Comparison of ENCODE assay signal across 8 mouse cellular contexts in the genomic region with DNA sequence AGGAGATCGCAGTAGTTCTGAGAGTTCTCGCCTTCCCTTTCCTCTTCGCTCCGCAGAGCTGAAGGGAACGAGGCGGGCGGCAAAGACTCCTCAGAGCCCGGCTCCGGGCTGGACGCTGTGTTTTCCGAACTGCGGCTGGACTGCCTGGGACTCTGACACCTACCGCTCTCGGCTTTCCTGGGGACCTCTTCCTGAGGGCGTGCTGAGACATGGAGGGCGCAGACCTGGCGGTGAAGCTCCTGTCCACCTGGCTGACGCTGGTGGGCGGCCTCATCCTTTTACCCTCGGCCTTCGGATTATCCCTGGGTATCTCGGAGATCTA. TPM values are rescaled to one million over a fixed set of nuclear protein-coding genes. Genes with fewer than 3 reads are reported as not detected.
DNase-seq lines count a peak whose midpoint lies in the region; ATAC-seq and TF ChIP-seq lines count a peak whose summit lies in the region.

No protein-coding gene starts in this region.

- no peak for DNase-seq in heart, postnatal 25 days (ENCODE audit: low spot score)
- no peak for DNase-seq in CH12.LX (ENCODE audit: extremely low read depth)
- no peak for DNase-seq in gastrocnemius, postnatal 14 days
- DNase-seq in layer of hippocampus, adult 9-11 months, result no peak
- no peak for DNase-seq in cerebellum, adult 8-10 months

- peak overlapping the region; percentile 92 for H3K4me2 ChIP-seq in heart, embryonic 15.5 days
- H3K4me2 ChIP-seq in CH12.LX (ENCODE audit: insufficient read depth, low read depth, poor library complexity, severe bottlenecking), result peak overlapping the region; percentile 66
- H3K4me2 ChIP-seq in forebrain, embryonic 13.5 days, result peak overlapping the region; percentile 95
- peak overlapping the region; percentile 64 for H3K4me2 ChIP-seq in liver, embryonic 15.5 days

- no peaks in the 10 kb centered on the region for H3K79me2 ChIP-seq in CH12.LX (replicated peaks; ENCODE audit: control insufficient read depth, extremely low read depth, insufficient read depth, poor library complexity, severe bottlenecking)

- under 1% methylated on average over 22 of the region's 22 CpGs for WGBS in heart, embryonic 15.5 days
- WGBS in forebrain, embryonic 13.5 days, result under 1% methylated on average over 22 of the region's 22 CpGs
- WGBS in liver, embryonic 15.5 days (ENCODE audit: insufficient replicate concordance), result 1% methylated on average over 22 of the region's 22 CpGs

- no peaks in the 10 kb centered on the region for H3K27me3 ChIP-seq in heart, embryonic 15.5 days
- peaks cover 21% of the 10 kb centered on the region for H3K27me3 ChIP-seq in CH12.LX (replicated peaks)
- H3K27me3 ChIP-seq in forebrain, embryonic 13.5 days, result peaks cover 52% of the 10 kb centered on the region
- H3K27me3 ChIP-seq in liver, embryonic 15.5 days, result peaks cover 59% of the 10 kb centered on the region

- peak overlapping the region; percentile 85 for H3K9ac ChIP-seq in heart, embryonic 15.5 days
- H3K9ac ChIP-seq in CH12.LX (ENCODE audit: insufficient read depth, low read depth), result peak overlapping the region; percentile 60
- peak overlapping the region; percentile 66 for H3K9ac ChIP-seq in forebrain, embryonic 13.5 days
- peak overlapping the region; percentile 25; the same call in 1 of the 2 replicates for H3K9ac ChIP-seq in liver, embryonic 15.5 days

- TF ChIP-seq RAD21 in CH12.LX (IDR thresholded peaks at IDR 0.05; ENCODE audit: low read depth, low read length), result no peak

- no peak for TF ChIP-seq CTCF in CH12.LX (conservative IDR thresholded peaks at IDR 0.05 in 1 of 2, IDR thresholded peaks at IDR 0.05 in 1 of 2; ENCODE audit: low read depth in 2 of 2, low read length in 2 of 2)

- intact Hi-C loops in heart, postnatal 25 days (cut with DNase I), result no loop called here
- intact Hi-C loops in gastrocnemius, postnatal 14 days (cut with DNase I; ENCODE audit: low total_unique reads), result no loop called here

- TF ChIP-seq POLR2A in CH12.LX (IDR thresholded peaks at IDR 0.05; ENCODE audit: low read depth, low read length), result no peak

- H3K27ac ChIP-seq in heart, embryonic 15.5 days, result peak overlapping the region; percentile 95
- no peak overlapping the region for H3K27ac ChIP-seq in CH12.LX (ENCODE audit: insufficient read depth, low read depth)
- H3K27ac ChIP-seq in forebrain, embryonic 13.5 days, result no peak overlapping the region
- no peak overlapping the region; the same call in 1 of the 2 replicates for H3K27ac ChIP-seq in liver, embryonic 15.5 days (replicated peaks)

- no peaks in the 10 kb centered on the region; the same call in 1 of the 2 replicates for H3K9me3 ChIP-seq in heart, embryonic 15.5 days (replicated peaks)
- H3K9me3 ChIP-seq in CH12.LX (replicated peaks; ENCODE audit: low read length), result peaks cover 10% of the 10 kb centered on the region
- no peaks in the 10 kb centered on the region; the same call in 1 of the 2 replicates for H3K9me3 ChIP-seq in forebrain, embryonic 13.5 days (replicated peaks)
- no peaks in the 10 kb centered on the region for H3K9me3 ChIP-seq in liver, embryonic 15.5 days (replicated peaks)

- dilution Hi-C loops in CH12.LX (cut with MboI; ENCODE audit: extremely low pct_ligation_motif_present, extremely low pct_unique_long_range_greater_than_20kb, low sequenced_read_pairs), result no loop called here

- H3K4me1 ChIP-seq in heart, embryonic 15.5 days (replicated peaks), result peaks cover 6% of the 10 kb centered on the region; the same call in 1 of the 2 replicates
- H3K4me1 ChIP-seq in CH12.LX (ENCODE audit: control insufficient read depth in 1 of 2, insufficient read depth in 2 of 2), result peaks cover 0 to 11% of the 10 kb centered on the region in 2 experiments; a peak in 3 of 4 replicates
- peaks cover 17% of the 10 kb centered on the region for H3K4me1 ChIP-seq in forebrain, embryonic 13.5 days
- H3K4me1 ChIP-seq in liver, embryonic 15.5 days (replicated peaks), result peaks cover 23% of the 10 kb centered on the region

- no peak for TF ChIP-seq EP300 in CH12.LX (IDR thresholded peaks at IDR 0.05; ENCODE audit: low read length)

- peak overlapping the region; percentile 82 for H3K4me3 ChIP-seq in heart, embryonic 15.5 days
- peak overlapping the region; percentile 55 to 72 (median 69) for H3K4me3 ChIP-seq in CH12.LX (replicated peaks in 1 of 3; ENCODE audit: low read depth in 2 of 3, low read length in 2 of 3, poor library complexity in 1 of 3)
- peak overlapping the region; percentile 54 for H3K4me3 ChIP-seq in forebrain, embryonic 13.5 days
- H3K4me3 ChIP-seq in liver, embryonic 15.5 days (replicated peaks), result peak overlapping the region; percentile 59

- H3K36me3 ChIP-seq in heart, embryonic 15.5 days, result peaks cover 4% of the 10 kb centered on the region; the same call in 1 of the 2 replicates
- no peaks in the 10 kb centered on the region for H3K36me3 ChIP-seq in CH12.LX (replicated peaks in 1 of 2; ENCODE audit: control insufficient read depth in 1 of 2, insufficient read depth in 1 of 2, low read length in 1 of 2)
- H3K36me3 ChIP-seq in forebrain, embryonic 13.5 days (ENCODE audit: poor library complexity, severe bottlenecking), result no peaks in the 10 kb centered on the region
- H3K36me3 ChIP-seq in liver, embryonic 15.5 days (replicated peaks), result no peaks in the 10 kb centered on the region

- peak; percentile 40; the same call in 1 of the 2 replicates for ATAC-seq in heart, embryonic 15.5 days (replicated peaks; ENCODE audit: insufficient number of reproducible peaks, insufficient read depth, low FRiP score, low read depth)
- 0 out of 2 replicates have a peak, but pooled peaks have one; percentile 3 for ATAC-seq in forebrain, embryonic 13.5 days
- peak; percentile 26; the same call in 1 of the 2 replicates for ATAC-seq in liver, embryonic 15.5 days (ENCODE audit: insufficient read depth)

- in situ Hi-C loops in CH12.LX (cut with MboI; ENCODE audit: low pct_ligation_motif_present, low pct_unique_long_range_greater_than_20kb, low sequenced_read_pairs), result loop anchor here (5.0 kb wide), 1 partner anchor 66 kb away; no protein-coding TSS in a partner anchor

TF ChIP-seq in CH12.LX, 34 proteins besides CTCF, POLR2A, EP300 and RAD21:
- no peak for TF ChIP-seq SMC3 (IDR thresholded peaks at IDR 0.05; ENCODE audit: low read depth, low read length)
- TF ChIP-seq RCOR1 (conservative IDR thresholded peaks at IDR 0.05; ENCODE audit: low read depth, low read length), result no peak
- TF ChIP-seq BHLHE40 (IDR thresholded peaks at IDR 0.05; ENCODE audit: low read depth, low read length), result no peak
- no peak for TF ChIP-seq JUN (IDR thresholded peaks at IDR 0.05; ENCODE audit: insufficient read depth, low read depth, low read length)
- TF ChIP-seq MYC (IDR thresholded peaks at IDR 0.05; ENCODE audit: low read depth, low read length), result no peak
- no peak for TF ChIP-seq UBTF (IDR thresholded peaks at IDR 0.05; ENCODE audit: low read depth, low read length)
TF ChIP-seq in CH12.LX: peak in this region for 0.

RNA-seq across cellular contexts. Expression of a gene that starts 1.0 kb away (rescaled TPM):
- 14.3 and 15.5 TPM in 2 replicates for polyA plus RNA-seq in heart, embryonic 15.5 days (2015; fragmentation: Nextera tagmentation; extraction: Ambion mirVana)
- total RNA-seq in heart, postnatal 25 days (2021), result 10 to 100 TPM; 24.4 to 25.2 TPM
- total RNA-seq in CH12.LX (2012; rRNA removed), result 0.46 and 0.68 TPM in 2 replicates
- 1.5 TPM in 2 replicates for total RNA-seq in CH12.LX (2014; rRNA removed)
- polyA plus RNA-seq in CH12.LX (2012; ENCODE audit: insufficient read length, low read depth), result 1.2 TPM in 2 replicates
- polyA plus RNA-seq in forebrain, embryonic 13.5 days (2015; fragmentation: Nextera tagmentation; extraction: Ambion mirVana), result 0.30 and 0.81 TPM in 2 replicates
- polyA plus RNA-seq in liver, embryonic 15.5 days (2015; fragmentation: Nextera tagmentation; extraction: Ambion mirVana), result 3.4 and 4.2 TPM in 2 replicates
- total RNA-seq in gastrocnemius, postnatal 14 days (2021), result 1 to 10 TPM; 3.9 to 4.6 TPM

RNA-seq across cellular contexts. Expression of a gene that starts 25.8 kb away (rescaled TPM):
- polyA plus RNA-seq in heart, embryonic 15.5 days (2015; fragmentation: Nextera tagmentation; extraction: Ambion mirVana), result 31.2 and 33.9 TPM in 2 replicates
- total RNA-seq in heart, postnatal 25 days (2021), result 10 to 100 TPM in 1 of 2 experiments, 1 to 10 TPM in 1; 9.9 to 10.1 TPM
- 13.4 and 19.0 TPM in 2 replicates for total RNA-seq in CH12.LX (2012; rRNA removed)
- 34.9 and 40.0 TPM in 2 replicates for total RNA-seq in CH12.LX (2014; rRNA removed)
- 29.3 and 30.9 TPM in 2 replicates for polyA plus RNA-seq in CH12.LX (2012; ENCODE audit: insufficient read length, low read depth)
- polyA plus RNA-seq in forebrain, embryonic 13.5 days (2015; fragmentation: Nextera tagmentation; extraction: Ambion mirVana), result 24.9 and 25.8 TPM in 2 replicates
- polyA plus RNA-seq in liver, embryonic 15.5 days (2015; fragmentation: Nextera tagmentation; extraction: Ambion mirVana), result 14.1 and 14.9 TPM in 2 replicates
- 1 to 10 TPM; 5.3 to 5.7 TPM for total RNA-seq in gastrocnemius, postnatal 14 days (2021)

RNA-seq across cellular contexts. Expression of a gene that starts 48.1 kb away (rescaled TPM):
- polyA plus RNA-seq in heart, embryonic 15.5 days (2015; fragmentation: Nextera tagmentation; extraction: Ambion mirVana), result 121 and 134 TPM in 2 replicates
- total RNA-seq in heart, postnatal 25 days (2021), result 10 to 100 TPM; 73.2 to 85.1 TPM
- total RNA-seq in CH12.LX (2012; rRNA removed) (87.2 and 121 TPM in 2 replicates), CH12.LX (2014; rRNA removed) (111 and 141 TPM in 2 replicates)
- polyA plus RNA-seq in CH12.LX (2012; ENCODE audit: insufficient read length, low read depth), result 185 and 216 TPM in 2 replicates
- 168 and 195 TPM in 2 replicates for polyA plus RNA-seq in forebrain, embryonic 13.5 days (2015; fragmentation: Nextera tagmentation; extraction: Ambion mirVana)
- 101 and 122 TPM in 2 replicates for polyA plus RNA-seq in liver, embryonic 15.5 days (2015; fragmentation: Nextera tagmentation; extraction: Ambion mirVana)
- 10 to 100 TPM; 72.2 to 76.4 TPM for total RNA-seq in gastrocnemius, postnatal 14 days (2021)

RNA-seq across cellular contexts. Expression of a gene that starts 48.2 kb away (rescaled TPM):
- 9.2 and 9.5 TPM in 2 replicates for polyA plus RNA-seq in heart, embryonic 15.5 days (2015; fragmentation: Nextera tagmentation; extraction: Ambion mirVana)
- total RNA-seq in heart, postnatal 25 days (2021), result 1 to 10 TPM; 2.4 to 5.5 TPM
- 12.1 and 19.6 TPM in 2 replicates for total RNA-seq in CH12.LX (2012; rRNA removed)
- total RNA-seq in CH12.LX (2014; rRNA removed), result 13.1 and 15.7 TPM in 2 replicates
- polyA plus RNA-seq in CH12.LX (2012; ENCODE audit: insufficient read length, low read depth), result 24.3 and 31.4 TPM in 2 replicates
- polyA plus RNA-seq in forebrain, embryonic 13.5 days (2015; fragmentation: Nextera tagmentation; extraction: Ambion mirVana), result 22.0 and 23.3 TPM in 2 replicates
- 10.0 and 11.5 TPM in 2 replicates for polyA plus RNA-seq in liver, embryonic 15.5 days (2015; fragmentation: Nextera tagmentation; extraction: Ambion mirVana)
- 1 to 10 TPM; 4.1 to 5.9 TPM for total RNA-seq in gastrocnemius, postnatal 14 days (2021)

Comparison
In these comparisons a context has a peak if more than half of its experiments do, and no peak if none do; other contexts are left out.
1. H3K9ac ChIP-seq: peak in every context shown above with its lines; median percentile 85 in heart, embryonic 15.5 days; 66 in forebrain, embryonic 13.5 days; 60 in CH12.LX; 25 in liver, embryonic 15.5 days.